Mouse (Mus musculus) CH12.LX (cell line): ENCODE data around the gene Tnfaip2. TPM values are rescaled to one million over a fixed set of nuclear protein-coding genes. Genes with fewer than 3 reads are reported as not detected.
A peak's percentile ranks its signal among the peaks of the same experiment; 100 is the strongest.

Source experiments
- DNase-seq: peaks from one replicate; pipeline ENCODE4 v3.0.0-alpha.2; 2013; ENCODE audit errors: extremely low read depth
- H3K27ac ChIP-seq: 2 replicates; pipeline ENCODE4 v1.5.1; 2012; ENCODE audit warnings: low read depth, mild to moderate bottlenecking, control low read depth, moderate library complexity; ENCODE audit not compliant: insufficient read depth
- H3K27me3 ChIP-seq: replicated peaks from 2 replicates; pipeline ENCODE3; 2012; ENCODE audit warnings: inconsistent platforms
- H3K36me3 ChIP-seq, 2 experiments: replicated peaks in 1 of 2; 2 replicates each; pipeline versions ENCODE3 to v1.6.1; 2012; ENCODE audit warnings: inconsistent platforms in 1 of 2, low read length in 1 of 2, mild to moderate bottlenecking in 1 of 2, mixed read lengths in 1 of 2, moderate library complexity in 1 of 2; ENCODE audit not compliant: control insufficient read depth in 1 of 2, insufficient read depth in 1 of 2
- H3K4me1 ChIP-seq, 2 experiments: 2 replicates each; pipeline ENCODE4 v1.6.1; 2012; ENCODE audit warnings: inconsistent platforms in 1 of 2, moderate library complexity in 1 of 2; ENCODE audit not compliant: insufficient read depth in 2 of 2, control insufficient read depth in 1 of 2
- H3K4me2 ChIP-seq: 2 replicates; pipeline ENCODE4 v1.6.1; 2012; ENCODE audit warnings: low read depth, mild to moderate bottlenecking, control low read depth; ENCODE audit not compliant: poor library complexity, insufficient read depth, severe bottlenecking
- H3K4me3 ChIP-seq, 3 experiments: fragments of 150-350 bp in 1 of 3; sonication (generic) in 1 of 3; replicated peaks in 1 of 3; 2 replicates each; pipeline versions ENCODE3 to v1.5.1; 2011 to 2012; ENCODE audit warnings: low read depth in 2 of 3, low read length in 2 of 3, mild to moderate bottlenecking in 2 of 3, moderate library complexity in 2 of 3, control low read depth in 1 of 3, improper control_type of control experiment in 1 of 3, inconsistent platforms in 1 of 3, mixed read lengths in 1 of 3; ENCODE audit not compliant: poor library complexity in 1 of 3
- H3K79me2 ChIP-seq: replicated peaks from 2 replicates; pipeline ENCODE4 v1.6.1; 2012; ENCODE audit warnings: mild to moderate bottlenecking, moderate library complexity; ENCODE audit not compliant: control insufficient read depth, poor library complexity, insufficient read depth, severe bottlenecking; ENCODE audit errors: extremely low read depth
- H3K9ac ChIP-seq: 2 replicates; pipeline ENCODE4 v1.6.1; 2012; ENCODE audit warnings: low read depth, mild to moderate bottlenecking, control low read depth, moderate library complexity; ENCODE audit not compliant: insufficient read depth
- H3K9me3 ChIP-seq: replicated peaks from 2 replicates; pipeline ENCODE3; 2012; ENCODE audit warnings: low read length, inconsistent platforms, mixed read lengths
- BHLHE40 ChIP-seq: IDR thresholded peaks from 2 replicates; pipeline ENCODE4 v1.6.1; 2011; ENCODE audit warnings: mild to moderate bottlenecking, low read depth, low read length, improper control_type of control experiment
- CHD1 ChIP-seq: IDR thresholded peaks from 2 replicates; pipeline ENCODE4 v1.6.1; 2012; ENCODE audit warnings: low read depth, low read length, improper control_type of control experiment, inconsistent platforms
- CTCF ChIP-seq, 2 experiments: IDR thresholded peaks in 1 of 2; conservative IDR thresholded peaks in 1 of 2; 2 replicates each; pipeline ENCODE4 v1.5.1; 2011 to 2012; ENCODE audit warnings: low read depth in 2 of 2, low read length in 2 of 2, improper control_type of control experiment in 1 of 2, inconsistent platforms in 1 of 2, mild to moderate bottlenecking in 1 of 2, moderate library complexity in 1 of 2
- E2F4 ChIP-seq: IDR thresholded peaks from 2 replicates; pipeline ENCODE4 v1.6.1; 2011; ENCODE audit warnings: low read depth, low read length, improper control_type of control experiment; ENCODE audit not compliant: insufficient replicate concordance
- ELF1 ChIP-seq: IDR thresholded peaks from 2 replicates; pipeline ENCODE4 v1.6.1; 2014; ENCODE audit warnings: low read depth, mild to moderate bottlenecking, inconsistent platforms, low read length, improper control_type of control experiment
- GABPA ChIP-seq: IDR thresholded peaks from 2 replicates; pipeline ENCODE4 v1.6.1; 2012; ENCODE audit warnings: low read depth, low read length, improper control_type of control experiment, inconsistent platforms; ENCODE audit not compliant: insufficient replicate concordance
- HCFC1 ChIP-seq: IDR thresholded peaks from 2 replicates; pipeline ENCODE4 v1.6.1; 2012; ENCODE audit warnings: low read depth, mild to moderate bottlenecking, inconsistent platforms, low read length, improper control_type of control experiment
- IRF4 ChIP-seq: IDR thresholded peaks from 2 replicates; pipeline ENCODE4 v1.6.1; 2014; ENCODE audit warnings: low read depth, mild to moderate bottlenecking, inconsistent platforms, low read length, improper control_type of control experiment
- JUN ChIP-seq: IDR thresholded peaks from 2 replicates; pipeline ENCODE4 v1.6.1; 2011; ENCODE audit warnings: low read depth, mild to moderate bottlenecking, low read length, improper control_type of control experiment, moderate library complexity; ENCODE audit not compliant: insufficient read depth
- JUND ChIP-seq: conservative IDR thresholded peaks from 2 replicates; pipeline ENCODE4 v1.6.1; 2011; ENCODE audit warnings: low read depth, low read length, improper control_type of control experiment
- KAT2A ChIP-seq: IDR thresholded peaks from 2 replicates; pipeline ENCODE4 v1.6.1; 2012; ENCODE audit warnings: low read length, improper control_type of control experiment, inconsistent platforms; ENCODE audit not compliant: insufficient replicate concordance
- MAX ChIP-seq: IDR thresholded peaks from 2 replicates; pipeline ENCODE4 v1.6.1; 2011; ENCODE audit warnings: low read length, improper control_type of control experiment
- MAZ ChIP-seq: IDR thresholded peaks from 2 replicates; pipeline ENCODE4 v1.6.1; 2012; ENCODE audit warnings: low read depth, mild to moderate bottlenecking, inconsistent platforms, low read length, improper control_type of control experiment, moderate library complexity
- MYC ChIP-seq: IDR thresholded peaks from 2 replicates; pipeline ENCODE4 v1.6.1; 2011; ENCODE audit warnings: low read depth, mild to moderate bottlenecking, improper control_type of control experiment, low read length
- NELFE ChIP-seq: IDR thresholded peaks from 2 replicates; pipeline ENCODE4 v1.6.1; 2011; ENCODE audit warnings: low read depth, low read length, improper control_type of control experiment
- NRF1 ChIP-seq: IDR thresholded peaks from 2 replicates; pipeline ENCODE4 v1.6.1; 2014; ENCODE audit warnings: low read depth, mild to moderate bottlenecking, inconsistent platforms, low read length, improper control_type of control experiment, moderate library complexity
- PAX5 ChIP-seq: IDR thresholded peaks from 2 replicates; pipeline ENCODE4 v1.6.1; 2012; ENCODE audit warnings: low read length, inconsistent platforms, mixed read lengths
- POLR2AphosphoS2 ChIP-seq: IDR thresholded peaks from 2 replicates; pipeline ENCODE4 v1.6.1; 2011; ENCODE audit warnings: low read depth, low read length, improper control_type of control experiment
- RAD21 ChIP-seq: IDR thresholded peaks from 2 replicates; pipeline ENCODE4 v1.6.1; 2011; ENCODE audit warnings: low read depth, mild to moderate bottlenecking, low read length, improper control_type of control experiment, moderate library complexity
- RCOR1 ChIP-seq: conservative IDR thresholded peaks from 2 replicates; pipeline ENCODE4 v1.6.1; 2012; ENCODE audit warnings: low read depth, mild to moderate bottlenecking, inconsistent platforms, low read length, improper control_type of control experiment
- SIN3A ChIP-seq: IDR thresholded peaks from 2 replicates; pipeline ENCODE4 v1.6.1; 2012; ENCODE audit warnings: low read length, improper control_type of control experiment, inconsistent platforms
- SMC3 ChIP-seq: IDR thresholded peaks from 2 replicates; pipeline ENCODE4 v1.6.1; 2011; ENCODE audit warnings: low read depth, low read length, improper control_type of control experiment
- TCF12 ChIP-seq: IDR thresholded peaks from 2 replicates; pipeline ENCODE4 v1.6.1; 2014; ENCODE audit warnings: low read depth, mild to moderate bottlenecking, inconsistent platforms, low read length, improper control_type of control experiment
- UBTF ChIP-seq: IDR thresholded peaks from 2 replicates; pipeline ENCODE4 v1.6.1; 2012; ENCODE audit warnings: low read depth, mild to moderate bottlenecking, inconsistent platforms, low read length, improper control_type of control experiment, moderate library complexity
- USF1 ChIP-seq: IDR thresholded peaks from 2 replicates; pipeline ENCODE4 v1.6.1; 2014; ENCODE audit warnings: low read depth, mild to moderate bottlenecking, inconsistent platforms, low read length, improper control_type of control experiment
- USF2 ChIP-seq: conservative IDR thresholded peaks from 2 replicates; pipeline ENCODE4 v1.6.1; 2011; ENCODE audit warnings: low read depth, low read length, improper control_type of control experiment
- ZC3H11A ChIP-seq: IDR thresholded peaks from 2 replicates; pipeline ENCODE4 v1.6.1; 2012; ENCODE audit warnings: low read depth, mild to moderate bottlenecking, inconsistent platforms, low read length, improper control_type of control experiment
- ZKSCAN1 ChIP-seq: IDR thresholded peaks from 2 replicates; pipeline ENCODE4 v1.6.1; 2012; ENCODE audit warnings: low read depth, inconsistent platforms, low read length, improper control_type of control experiment, borderline replicate concordance
- ZMIZ1 ChIP-seq: IDR thresholded peaks from 2 replicates; pipeline ENCODE4 v1.6.1; 2012; ENCODE audit warnings: low read depth, mild to moderate bottlenecking, inconsistent platforms, low read length, improper control_type of control experiment
- ZNF384 ChIP-seq: IDR thresholded peaks from 2 replicates; pipeline ENCODE4 v1.6.1; 2012; ENCODE audit warnings: low read depth, low read length, improper control_type of control experiment, inconsistent platforms
- dilution Hi-C: fragments of 300-500 bp; cut with MboI; formaldehyde crosslinking; loops from 2 replicates; pipeline ENCODE4 v1.14.3; 2020; ENCODE audit warnings: low sequenced_read_pairs; ENCODE audit not compliant: extremely low pct_unique_long_range_greater_than_20kb, extremely low pct_ligation_motif_present
- in situ Hi-C: fragments of 300-500 bp; cut with MboI; formaldehyde crosslinking; loops from 3 replicates; pipeline ENCODE4 v1.14.3; 2019; ENCODE audit warnings: low sequenced_read_pairs, low pct_ligation_motif_present, low pct_unique_long_range_greater_than_20kb, mixed read lengths
- polyA plus RNA-seq: library from polyadenylated mRNA; unstranded; fragments of >175 nt; gene quantifications from 2 replicates; pipeline ENCODE4 v1.2.1, GENCODE M21; 2012; ENCODE audit warnings: low read depth; ENCODE audit not compliant: insufficient read length
- total RNA-seq, 2 experiments: library from RNA; depleted of rRNA; stranded (reverse); fragments of 300-350 nt in 1 of 2; fragments of >200 nt in 1 of 2; gene quantifications; 2 replicates each; pipeline ENCODE4 v1.2.3; 2012 to 2014

The Tnfaip2 gene
- total and polyA plus RNA-seq, 3 experiments, result 0.93 to 2.5 (median 1.4) TPM

DNA sequence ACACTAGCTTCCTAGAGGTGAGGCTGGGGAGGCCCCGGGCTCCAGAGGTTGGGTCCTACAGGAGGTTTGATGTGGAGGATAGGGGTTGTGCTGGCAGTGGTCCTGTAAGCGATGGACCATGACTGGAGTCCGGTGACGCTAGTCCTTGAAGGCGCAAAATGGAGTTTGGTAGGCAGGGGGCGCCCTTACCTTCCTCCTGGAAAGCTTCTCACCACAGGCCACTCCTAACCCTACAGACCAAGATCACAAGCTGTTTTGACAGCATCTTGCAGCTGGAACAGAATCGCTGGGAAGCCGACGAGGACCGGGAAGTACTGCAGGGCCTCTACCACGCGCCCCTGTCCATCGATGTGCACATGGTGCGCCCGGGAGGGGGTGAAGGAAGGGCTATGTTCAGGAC lies 17.0 kb upstream of the Tnfaip2 start:
- dilution Hi-C loops, result no loop called here
- H3K27ac ChIP-seq, result no peak overlapping the region
- H3K27me3 ChIP-seq, result peaks cover 65% of the 10 kb centered on the region
- peaks cover 16% of the 10 kb centered on the region for H3K9me3 ChIP-seq
- in situ Hi-C loops, result loop anchor here (5.0 kb wide), 1 partner anchor 37 kb away; no protein-coding TSS in a partner anchor
- no peaks in the 10 kb centered on the region for H3K36me3 ChIP-seq
- DNase-seq, result peak; percentile 72
- H3K79me2 ChIP-seq, result no peaks in the 10 kb centered on the region
- H3K4me1 ChIP-seq, result peaks cover 6 to 28% of the 10 kb centered on the region in 2 experiments
- no peak overlapping the region for H3K4me3 ChIP-seq
- TF ChIP-seq NELFE, result peak; percentile 19; the same call in 1 of the 2 replicates
- TF ChIP-seq NRF1, result no peak
- 0 out of 2 replicates have a peak, but pooled peaks have one; percentile 22 for TF ChIP-seq IRF4
- TF ChIP-seq CTCF (conservative IDR thresholded peaks at IDR 0.05 in 1 of 2, IDR thresholded peaks at IDR 0.05 in 1 of 2; ENCODE audit: low read depth in 2 of 2, low read length in 2 of 2), result peak; percentile 54 to 95
- TF ChIP-seq RAD21, result peak; percentile 80
- TF ChIP-seq ZC3H11A, result peak; percentile 50
- peak; percentile 83 for TF ChIP-seq SMC3
- TF ChIP-seq UBTF, result no peak
- TF ChIP-seq, all 38 proteins: peak for 6
- Histone ChIP-seq H3K9ac (no peak overlapping the region), H3K4me2 (0 out of 2 replicates have a peak overlapping the region, but pooled peaks have one; percentile 32)

- no peak overlapping the region for H3K4me3 ChIP-seq
- no peaks in the 10 kb centered on the region for H3K79me2 ChIP-seq
- peaks cover 7 to 35% of the 10 kb centered on the region in 2 experiments for H3K4me1 ChIP-seq
- peak; percentile 76 for DNase-seq
- H3K4me2 ChIP-seq, result peak overlapping the region; percentile 25; the same call in 1 of the 2 replicates
- H3K27me3 ChIP-seq, result peaks cover 68% of the 10 kb centered on the region
- H3K9ac ChIP-seq, result no peak overlapping the region
- peaks cover 16% of the 10 kb centered on the region for H3K9me3 ChIP-seq
- dilution Hi-C loops, result no loop called here
- no peaks in the 10 kb centered on the region for H3K36me3 ChIP-seq
- in situ Hi-C loops, result loop anchor here (5.0 kb wide), 1 partner anchor 36 kb away; no protein-coding TSS in a partner anchor
- H3K27ac ChIP-seq, result no peak overlapping the region
- TF ChIP-seq NRF1 (peak; percentile 56), MYC (no peak), ELF1 (no peak; the same call in 1 of the 2 replicates), PAX5 (no peak), ZKSCAN1 (no peak), IRF4 (0 out of 2 replicates have a peak, but pooled peaks have one; percentile 23), MAZ (no peak), NELFE (no peak; the same call in 1 of the 2 replicates), SMC3 (peak; percentile 98), RCOR1 (no peak), CHD1 (no peak), MAX (no peak), JUN (no peak), USF1 (no peak), JUND (no peak), KAT2A (no peak), ZNF384 (no peak), POLR2AphosphoS2 (no peak), HCFC1 (no peak), RAD21 (peak; percentile 96), CTCF (conservative IDR thresholded peaks at IDR 0.05 in 1 of 2, IDR thresholded peaks at IDR 0.05 in 1 of 2; ENCODE audit: low read depth in 2 of 2, low read length in 2 of 2) (peak; percentile 59 to 99), ZC3H11A (peak; percentile 86), ZMIZ1 (no peak), SIN3A (no peak), BHLHE40 (no peak), USF2 (no peak), E2F4 (no peak), GABPA (no peak), TCF12 (no peak)
These were observed 16.3 kb upstream of the Tnfaip2 start for GRCm38 (mm10) chr12:111425789-111426460.
